Mouse (Mus musculus) E14TG2a.4 (cell line): ENCODE data around the gene Gpr39.

ENCODE experiments used
- H3K27me3 ChIP-seq: 2 replicates; pipeline ENCODE4 v1.6.1; 2014; ENCODE audit warnings: low read length, control low read depth; ENCODE audit not compliant: insufficient read depth
- H3K36me3 ChIP-seq: 2 replicates; pipeline ENCODE4 v1.6.1; 2014; ENCODE audit warnings: low read length, control low read depth; ENCODE audit not compliant: insufficient read depth
- H3K4me1 ChIP-seq: replicated peaks from 2 replicates; pipeline ENCODE4 v1.6.1; 2014; ENCODE audit warnings: low read depth, low read length, control low read depth
- H3K4me3 ChIP-seq: replicated peaks from 2 replicates; pipeline ENCODE4 v1.5.1; 2014; ENCODE audit warnings: mild to moderate bottlenecking, low read length
- H3K9me3 ChIP-seq: 2 replicates; pipeline ENCODE4 v1.6.1; 2014; ENCODE audit warnings: low read length, control low read depth
- CTCF ChIP-seq: conservative IDR thresholded peaks from 2 replicates; pipeline ENCODE4 v1.5.1; 2014; ENCODE audit warnings: low read length
- NANOG ChIP-seq: IDR thresholded peaks from 2 replicates; pipeline ENCODE4 v1.6.1; 2014; ENCODE audit warnings: borderline replicate concordance, low read length, mixed read lengths
- POU5F1 ChIP-seq: IDR thresholded peaks from 2 replicates; pipeline ENCODE4 v1.6.1; 2014; ENCODE audit warnings: low read length, borderline replicate concordance

The Gpr39 gene

GRCm38 (mm10) chr1:125684423-125684822 is 7.6 kb downstream of the Gpr39 start:
- peaks cover 41% of the 10 kb centered on the region for H3K4me1 ChIP-seq
- H3K27me3 ChIP-seq = peaks cover 9% of the 10 kb centered on the region
- H3K4me3 ChIP-seq = no peak overlapping the region
- TF ChIP-seq POU5F1 (no peak), CTCF (no peak), NANOG (no peak)
- no peaks in the 10 kb centered on the region for H3K36me3 ChIP-seq
- no peaks in the 10 kb centered on the region for H3K9me3 ChIP-seq

GRCm38 (mm10) chr1:125685304-125685703 is 8.5 kb downstream of the Gpr39 start:
- Histone ChIP-seq H3K27me3 (peaks cover 9% of the 10 kb centered on the region), H3K4me3 (no peak overlapping the region), H3K4me1 (peaks cover 41% of the 10 kb centered on the region), H3K36me3 (no peaks in the 10 kb centered on the region), H3K9me3 (no peaks in the 10 kb centered on the region)
- TF ChIP-seq CTCF (no peak), NANOG (no peak), POU5F1 (no peak)

GRCm38 (mm10) chr1:125687701-125688420 is 11.1 kb downstream of the Gpr39 start:
- H3K36me3 ChIP-seq = no peaks in the 10 kb centered on the region

GRCm38 (mm10) chr1:125693541-125693940 is 16.7 kb downstream of the Gpr39 start:
- H3K36me3 ChIP-seq = no peaks in the 10 kb centered on the region
- no peak overlapping the region for H3K4me3 ChIP-seq
- TF ChIP-seq CTCF = no peak
- TF ChIP-seq POU5F1 = no peak
- no peak for TF ChIP-seq NANOG
- H3K4me1 ChIP-seq = peaks cover 8% of the 10 kb centered on the region
- no peaks in the 10 kb centered on the region for H3K27me3 ChIP-seq
- no peaks in the 10 kb centered on the region for H3K9me3 ChIP-seq

More at GRCm38 (mm10) chr1:125687701-125688420, 11.1 kb downstream of the Gpr39 start:
- peaks cover 9% of the 10 kb centered on the region for H3K27me3 ChIP-seq
- peaks cover 41% of the 10 kb centered on the region for H3K4me1 ChIP-seq
- no peak for TF ChIP-seq POU5F1
- TF ChIP-seq NANOG = 0 out of 2 replicates have a peak, but pooled peaks have one; percentile 22
- no peak overlapping the region for H3K4me3 ChIP-seq
- H3K9me3 ChIP-seq = no peaks in the 10 kb centered on the region

- H3K4me1 ChIP-seq = peaks cover under 1% of the 10 kb centered on the region
- no peak overlapping the region for H3K4me3 ChIP-seq
- no peak for TF ChIP-seq NANOG
- TF ChIP-seq POU5F1 = no peak
- no peak for TF ChIP-seq CTCF
- no peaks in the 10 kb centered on the region for H3K36me3 ChIP-seq
- H3K27me3 ChIP-seq = no peaks in the 10 kb centered on the region
- H3K9me3 ChIP-seq = no peaks in the 10 kb centered on the region
Measured at GRCm38 (mm10) chr1:125694338-125694737, 17.5 kb downstream of the Gpr39 start.

GRCm38 (mm10) chr1:125701101-125701590 is 24.4 kb downstream of the Gpr39 start:
- H3K4me3 ChIP-seq = no peak overlapping the region
- H3K36me3 ChIP-seq = no peaks in the 10 kb centered on the region
- TF ChIP-seq CTCF (no peak), NANOG (no peak), POU5F1 (no peak)
- no peaks in the 10 kb centered on the region for H3K27me3 ChIP-seq
- H3K9me3 ChIP-seq = peaks cover 17% of the 10 kb centered on the region
- H3K4me1 ChIP-seq = peaks cover 10% of the 10 kb centered on the region

- no peaks in the 10 kb centered on the region for H3K36me3 ChIP-seq
- H3K4me1 ChIP-seq = peaks cover 10% of the 10 kb centered on the region
- H3K27me3 ChIP-seq = no peaks in the 10 kb centered on the region
- H3K4me3 ChIP-seq = no peak overlapping the region
- H3K9me3 ChIP-seq = peaks cover 17% of the 10 kb centered on the region
- no peak for TF ChIP-seq POU5F1
- TF ChIP-seq NANOG = no peak
- no peak for TF ChIP-seq CTCF
Measured at GRCm38 (mm10) chr1:125701773-125702172, 25.0 kb downstream of the Gpr39 start.

GRCm38 (mm10) chr1:125702326-125702725 is 25.5 kb downstream of the Gpr39 start:
- TF ChIP-seq POU5F1 = no peak
- Histone ChIP-seq H3K36me3 (no peaks in the 10 kb centered on the region), H3K4me3 (no peak overlapping the region), H3K9me3 (peaks cover 17% of the 10 kb centered on the region), H3K4me1 (peaks cover 10% of the 10 kb centered on the region), H3K27me3 (no peaks in the 10 kb centered on the region)

GRCm38 (mm10) chr1:125705412-125705811 is 28.6 kb downstream of the Gpr39 start:
- Histone ChIP-seq H3K27me3 (no peaks in the 10 kb centered on the region), H3K4me3 (no peak overlapping the region), H3K36me3 (no peaks in the 10 kb centered on the region), H3K4me1 (peaks cover 10% of the 10 kb centered on the region), H3K9me3 (peaks cover 8% of the 10 kb centered on the region)
- no peak for TF ChIP-seq POU5F1
- no peak for TF ChIP-seq NANOG
- TF ChIP-seq CTCF = no peak
